Mouse (Mus musculus) 416B (cell line): ENCODE results near the gene Ano6.

Experiments used
- DNase-seq: peaks from one replicate; pipeline ENCODE4 v3.0.0; 2011; ENCODE audit warnings: low read depth

Ano6 gene

GRCm38 (mm10) chr15:95890368-95890767 lies 99.7 kb downstream of the Ano6 start:
- peak; percentile 36 for DNase-seq

- peak; percentile 44 for DNase-seq
Measured at GRCm38 (mm10) chr15:95892171-95892570, 101.5 kb downstream of the Ano6 start.

GRCm38 (mm10) chr15:95892929-95893328 lies 102.3 kb downstream of the Ano6 start:
- DNase-seq: peak; percentile 40

GRCm38 (mm10) chr15:95895699-95896098 lies 105.1 kb downstream of the Ano6 start:
- no peak for DNase-seq

GRCm38 (mm10) chr15:95897653-95898052 lies 107.0 kb downstream of the Ano6 start:
- DNase-seq: no peak

GRCm38 (mm10) chr15:95898438-95898837 lies 107.8 kb downstream of the Ano6 start:
- DNase-seq: no peak

GRCm38 (mm10) chr15:95902396-95902795 lies 111.8 kb downstream of the Ano6 start:
- DNase-seq: no peak

- no peak for DNase-seq
Measured at GRCm38 (mm10) chr15:95904247-95904646, 113.6 kb downstream of the Ano6 start.

GRCm38 (mm10) chr15:95906017-95906749 lies 115.5 kb downstream of the Ano6 start:
- DNase-seq: peak; percentile 82

GRCm38 (mm10) chr15:95906891-95907290 lies 116.2 kb downstream of the Ano6 start:
- DNase-seq: peak; percentile 40

GRCm38 (mm10) chr15:95907337-95907736 lies 116.7 kb downstream of the Ano6 start:
- DNase-seq: no peak

- DNase-seq: no peak
Measured at GRCm38 (mm10) chr15:95907909-95908308, 117.3 kb downstream of the Ano6 start.

GRCm38 (mm10) chr15:95910099-95910780 lies 119.6 kb downstream of the Ano6 start:
- DNase-seq: no peak

- DNase-seq: no peak
Measured at GRCm38 (mm10) chr15:95914963-95915362, 124.3 kb downstream of the Ano6 start.

GRCm38 (mm10) chr15:95915477-95915876 lies 124.8 kb downstream of the Ano6 start:
- DNase-seq: no peak

- DNase-seq: no peak
Measured at GRCm38 (mm10) chr15:95917330-95917729, 126.7 kb downstream of the Ano6 start.

- DNase-seq: peak; percentile 26
Measured at GRCm38 (mm10) chr15:95920047-95920446, 129.4 kb downstream of the Ano6 start.

GRCm38 (mm10) chr15:95921072-95921471 lies 130.4 kb downstream of the Ano6 start:
- no peak for DNase-seq

- no peak for DNase-seq
Measured at GRCm38 (mm10) chr15:95921639-95922038, 131.0 kb downstream of the Ano6 start.

- DNase-seq: no peak
Measured at GRCm38 (mm10) chr15:95922558-95922957, 131.9 kb downstream of the Ano6 start.

- DNase-seq: peak; percentile 82
Measured at GRCm38 (mm10) chr15:95925334-95925986, 134.8 kb downstream of the Ano6 start.

- DNase-seq: peak; percentile 16
Measured at GRCm38 (mm10) chr15:95929087-95929486, 138.4 kb downstream of the Ano6 start.
